Mouse (Mus musculus): ENCODE measurements around the gene Cpn2.

DNA sequence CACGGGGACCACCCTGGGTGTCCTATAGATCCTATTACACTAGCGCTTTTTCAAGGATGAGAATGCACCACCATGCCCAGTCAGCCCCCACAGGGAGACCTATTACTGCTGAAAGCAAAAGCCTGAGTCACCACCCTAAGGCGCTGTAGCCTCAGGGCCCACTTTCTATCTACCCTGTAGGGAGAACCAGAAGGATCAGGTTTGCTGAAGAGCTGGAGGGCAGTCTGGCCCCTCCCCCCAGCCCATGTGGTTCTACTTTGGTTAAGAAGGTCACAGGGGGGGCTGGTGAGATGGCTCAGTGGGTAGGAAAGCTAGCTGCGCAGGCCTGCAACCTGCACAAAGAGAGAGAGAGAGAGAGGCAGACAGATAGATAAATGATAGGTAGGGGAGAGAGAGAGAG lies 18.4 kb upstream of the Cpn2 start:
- TF ChIP-seq CTCF (IDR thresholded peaks at IDR 0.05) (no peak), EP300 (IDR thresholded peaks at IDR 0.05) (no peak)

All from lung, postnatal 0 days (tissue).